Mouse (Mus musculus) CH12.LX (cell line): ENCODE data around the gene Prkcsh.

ENCODE experiments used
- CTCF ChIP-seq, 2 experiments: IDR thresholded peaks in 1 of 2; conservative IDR thresholded peaks in 1 of 2; 2 replicates each; pipeline ENCODE4 v1.5.1; 2011 to 2012; ENCODE audit warnings: low read depth in 2 of 2, low read length in 2 of 2, improper control_type of control experiment in 1 of 2, inconsistent platforms in 1 of 2, mild to moderate bottlenecking in 1 of 2, moderate library complexity in 1 of 2
- EP300 ChIP-seq: IDR thresholded peaks from 2 replicates; pipeline ENCODE4 v1.6.1; 2011; ENCODE audit warnings: low read length, improper control_type of control experiment
- ETS1 ChIP-seq: conservative IDR thresholded peaks from 2 replicates; pipeline ENCODE4 v1.6.1; 2012; ENCODE audit warnings: low read depth, mild to moderate bottlenecking, inconsistent platforms, low read length, improper control_type of control experiment, moderate library complexity
- JUN ChIP-seq: IDR thresholded peaks from 2 replicates; pipeline ENCODE4 v1.6.1; 2011; ENCODE audit warnings: low read depth, mild to moderate bottlenecking, low read length, improper control_type of control experiment, moderate library complexity; ENCODE audit not compliant: insufficient read depth
- MYC ChIP-seq: IDR thresholded peaks from 2 replicates; pipeline ENCODE4 v1.6.1; 2011; ENCODE audit warnings: low read depth, mild to moderate bottlenecking, improper control_type of control experiment, low read length
- RCOR1 ChIP-seq: conservative IDR thresholded peaks from 2 replicates; pipeline ENCODE4 v1.6.1; 2012; ENCODE audit warnings: low read depth, mild to moderate bottlenecking, inconsistent platforms, low read length, improper control_type of control experiment
- USF1 ChIP-seq: IDR thresholded peaks from 2 replicates; pipeline ENCODE4 v1.6.1; 2014; ENCODE audit warnings: low read depth, mild to moderate bottlenecking, inconsistent platforms, low read length, improper control_type of control experiment
- ZC3H11A ChIP-seq: IDR thresholded peaks from 2 replicates; pipeline ENCODE4 v1.6.1; 2012; ENCODE audit warnings: low read depth, mild to moderate bottlenecking, inconsistent platforms, low read length, improper control_type of control experiment
- ZMIZ1 ChIP-seq: IDR thresholded peaks from 2 replicates; pipeline ENCODE4 v1.6.1; 2012; ENCODE audit warnings: low read depth, mild to moderate bottlenecking, inconsistent platforms, low read length, improper control_type of control experiment

DNA sequence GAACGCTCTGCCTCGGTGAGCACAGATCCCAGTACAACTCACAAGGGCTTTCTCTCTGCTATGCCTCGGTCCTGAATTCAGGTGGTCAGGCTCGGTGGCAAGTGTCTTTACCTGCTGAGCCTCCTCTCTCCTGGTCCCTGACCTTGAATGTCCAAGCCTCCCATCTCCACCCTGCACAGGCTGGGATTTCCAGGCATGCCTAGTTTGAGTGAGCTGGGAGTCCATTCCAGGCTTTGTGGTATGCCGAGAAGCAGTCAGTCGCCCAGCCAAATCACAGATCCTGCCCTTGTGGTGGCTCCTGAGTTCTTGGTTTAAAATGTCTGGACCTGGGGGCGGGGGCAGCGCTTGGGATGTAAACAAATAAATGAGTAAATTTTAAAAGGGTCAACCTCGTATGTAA lies 44.7 kb downstream of the Prkcsh start:
- no peak for TF ChIP-seq CTCF (conservative IDR thresholded peaks at IDR 0.05 in 1 of 2, IDR thresholded peaks at IDR 0.05 in 1 of 2; ENCODE audit: low read depth in 2 of 2, low read length in 2 of 2)
- no peak for TF ChIP-seq ZMIZ1
- TF ChIP-seq ZC3H11A = no peak
- no peak for TF ChIP-seq RCOR1
- TF ChIP-seq MYC = no peak
- no peak for TF ChIP-seq EP300
- TF ChIP-seq JUN = no peak
- TF ChIP-seq USF1 = no peak
- TF ChIP-seq ETS1 = no peak
